Mouse (Mus musculus): Measurements from ENCODE around the gene 6330409D20Rik. TPM values are rescaled to one million over a fixed set of nuclear protein-coding genes. Genes with fewer than 3 reads are reported as not detected.
A peak's percentile ranks its signal among the peaks of the same experiment; 100 is the strongest.

6330409D20Rik gene
- polyA plus RNA-seq, 1 experiment from 2014 or later: 1.7 TPM

- Histone ChIP-seq H3K27me3 (ENCODE audit: insufficient read depth, poor library complexity, severe bottlenecking) (peaks cover 5% of the 10 kb centered on the region), H3K9me3 (no peaks in the 10 kb centered on the region), H3K4me3 (no peak overlapping the region), H3K4me1 (replicated peaks) (peaks cover 54% of the 10 kb centered on the region), H3K36me3 (no peaks in the 10 kb centered on the region), H3K27ac (peak overlapping the region; percentile 50; the same call in 1 of the 2 replicates)
- no peak for DNase-seq (ENCODE audit: low spot score)
- 65% methylated on average over 5 of the region's 5 CpGs for WGBS
Measured at GRCm38 (mm10) chr2:32769327-32770085, 28.7 kb upstream of the 6330409D20Rik start.

GRCm38 (mm10) chr2:32768661-32769285, 28.0 kb upstream of the 6330409D20Rik start:
- Histone ChIP-seq H3K27ac (peak overlapping the region; percentile 9; the same call in 1 of the 2 replicates), H3K4me3 (no peak overlapping the region), H3K4me1 (replicated peaks) (peaks cover 54% of the 10 kb centered on the region), H3K27me3 (ENCODE audit: insufficient read depth, poor library complexity, severe bottlenecking) (peaks cover 2% of the 10 kb centered on the region), H3K36me3 (no peaks in the 10 kb centered on the region), H3K9me3 (no peaks in the 10 kb centered on the region)
- DNase-seq (ENCODE audit: low spot score): no peak
- WGBS: 55% methylated on average over 19 of the region's 19 CpGs

GRCm38 (mm10) chr2:32767241-32767640, 26.4 kb upstream of the 6330409D20Rik start:
- H3K9me3 ChIP-seq: no peaks in the 10 kb centered on the region
- no peak overlapping the region; the same call in 1 of the 2 replicates for H3K4me3 ChIP-seq
- H3K27ac ChIP-seq: 0 out of 2 replicates have a peak overlapping the region, but pooled peaks have one; percentile 23
- peaks cover 13% of the 10 kb centered on the region for H3K36me3 ChIP-seq
- no peaks in the 10 kb centered on the region; the same call in 1 of the 2 replicates for H3K27me3 ChIP-seq (ENCODE audit: insufficient read depth, poor library complexity, severe bottlenecking)
- no peak for DNase-seq (ENCODE audit: low spot score)
- peaks cover 54% of the 10 kb centered on the region for H3K4me1 ChIP-seq (replicated peaks)
- 76% methylated on average over 12 of the region's 12 CpGs for WGBS

- Histone ChIP-seq H3K9me3 (no peaks in the 10 kb centered on the region), H3K27me3 (ENCODE audit: insufficient read depth, poor library complexity, severe bottlenecking) (no peaks in the 10 kb centered on the region; the same call in 1 of the 2 replicates), H3K4me3 (no peak overlapping the region), H3K36me3 (peaks cover 42% of the 10 kb centered on the region), H3K27ac (no peak overlapping the region), H3K4me1 (replicated peaks) (peaks cover 28% of the 10 kb centered on the region)
- 85% methylated on average over 3 of the region's 3 CpGs for WGBS
- DNase-seq (ENCODE audit: low spot score): no peak
Measured at GRCm38 (mm10) chr2:32763353-32763752, 22.5 kb upstream of the 6330409D20Rik start.

GRCm38 (mm10) chr2:32761859-32762258, 21.0 kb upstream of the 6330409D20Rik start:
- Histone ChIP-seq H3K36me3 (peaks cover 42% of the 10 kb centered on the region), H3K4me3 (no peak overlapping the region), H3K27ac (no peak overlapping the region), H3K9me3 (no peaks in the 10 kb centered on the region), H3K27me3 (ENCODE audit: insufficient read depth, poor library complexity, severe bottlenecking) (no peaks in the 10 kb centered on the region), H3K4me1 (replicated peaks) (peaks cover 22% of the 10 kb centered on the region)
- DNase-seq (ENCODE audit: low spot score): no peak
- 97% methylated on average over 4 of the region's 4 CpGs for WGBS

- H3K4me1 ChIP-seq (replicated peaks): peaks cover 20% of the 10 kb centered on the region
- 90% methylated on average over 14 of the region's 14 CpGs for WGBS
- no peaks in the 10 kb centered on the region for H3K9me3 ChIP-seq
- DNase-seq (ENCODE audit: low spot score): no peak
- no peaks in the 10 kb centered on the region for H3K27me3 ChIP-seq (ENCODE audit: insufficient read depth, poor library complexity, severe bottlenecking)
- peaks cover 42% of the 10 kb centered on the region for H3K36me3 ChIP-seq
- no peak overlapping the region for H3K4me3 ChIP-seq
- H3K27ac ChIP-seq: no peak overlapping the region
Measured at GRCm38 (mm10) chr2:32761361-32761760, 20.5 kb upstream of the 6330409D20Rik start.

- H3K27me3 ChIP-seq (ENCODE audit: insufficient read depth, poor library complexity, severe bottlenecking): peaks cover 10% of the 10 kb centered on the region; the same call in 1 of the 2 replicates
- H3K4me3 ChIP-seq: no peak overlapping the region
Measured at GRCm38 (mm10) chr2:32759001-32759400, 18.2 kb upstream of the 6330409D20Rik start.

DNA sequence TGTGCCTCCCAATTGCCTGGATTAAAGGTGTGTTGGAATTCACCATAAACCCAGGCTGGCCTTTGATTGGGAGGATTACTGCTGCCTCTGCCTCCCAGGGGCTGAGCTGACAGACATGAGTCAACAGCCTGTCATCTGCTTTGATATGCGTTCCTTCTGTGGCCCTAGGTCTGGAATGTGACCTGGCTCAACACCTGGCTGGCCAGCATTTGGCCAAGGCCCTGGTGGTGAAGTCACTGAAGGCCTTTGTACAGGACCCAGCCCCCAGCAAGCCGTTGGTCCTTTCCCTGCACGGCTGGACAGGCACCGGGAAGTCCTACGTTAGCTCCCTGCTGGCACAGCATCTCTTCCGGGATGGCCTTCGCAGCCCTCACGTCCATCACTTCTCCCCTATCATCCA, 17.7 kb upstream of the 6330409D20Rik start:
- Histone ChIP-seq H3K27ac (no peak overlapping the region), H3K36me3 (peaks cover 57% of the 10 kb centered on the region), H3K27me3 (ENCODE audit: insufficient read depth, poor library complexity, severe bottlenecking) (peaks cover 10% of the 10 kb centered on the region; the same call in 1 of the 2 replicates), H3K9me3 (no peaks in the 10 kb centered on the region), H3K4me1 (replicated peaks) (peaks cover 20% of the 10 kb centered on the region), H3K4me3 (no peak overlapping the region)
- DNase-seq (ENCODE audit: low spot score): no peak
- 72% methylated on average over 8 of the region's 8 CpGs for WGBS

More at GRCm38 (mm10) chr2:32759001-32759400, 18.2 kb upstream of the 6330409D20Rik start:
- H3K9me3 ChIP-seq: no peaks in the 10 kb centered on the region
- WGBS: 84% methylated on average over 2 of the region's 2 CpGs
- H3K36me3 ChIP-seq: peaks cover 54% of the 10 kb centered on the region
- no peak overlapping the region for H3K27ac ChIP-seq
- peaks cover 20% of the 10 kb centered on the region for H3K4me1 ChIP-seq (replicated peaks)
- no peak for DNase-seq (ENCODE audit: low spot score)

DNA sequence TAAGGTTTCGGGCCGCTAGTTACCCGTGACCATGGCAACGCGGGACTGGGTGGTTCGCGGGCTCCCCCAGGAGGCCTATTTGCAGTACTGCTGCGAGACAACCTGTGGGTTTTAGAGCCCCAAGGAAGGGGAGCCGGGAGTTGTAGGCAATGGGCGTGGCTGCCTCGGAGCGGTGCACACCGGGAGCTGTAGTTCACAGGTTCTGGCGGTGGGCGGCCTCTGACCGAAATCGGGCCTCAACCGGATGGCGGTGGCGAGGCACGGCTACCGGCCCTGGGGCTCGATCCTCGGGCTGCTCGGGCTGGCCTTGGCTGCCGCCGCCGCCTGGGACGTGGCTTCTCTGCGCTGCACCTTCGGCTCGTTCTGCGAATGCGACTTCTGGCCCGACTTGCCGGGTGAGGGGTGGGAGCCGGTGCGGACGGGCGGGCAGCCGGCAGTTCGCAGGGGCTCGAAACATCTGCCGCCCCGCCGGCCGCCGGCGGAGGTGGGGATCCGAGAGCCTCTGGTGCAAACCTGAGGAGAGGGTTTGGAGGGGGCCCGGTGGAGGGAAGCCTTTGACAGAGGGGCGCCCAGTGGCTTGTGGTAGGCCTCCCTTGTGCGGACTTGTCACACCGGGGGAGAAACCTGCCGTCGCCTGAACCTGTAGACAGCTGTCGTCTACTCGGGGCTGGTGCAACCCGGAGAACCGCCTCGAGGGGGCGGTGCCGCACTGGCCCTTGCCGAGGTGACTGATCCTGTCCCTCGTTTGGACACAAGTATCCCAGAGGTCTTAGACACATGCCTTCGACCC, 16.4 kb upstream of the 6330409D20Rik start, which contains the start of gene Tor2a:
Tor2a (plus strand) TSS at position 179 of the 790 bp plus-strand sequence.
- WGBS: under 1% methylated on average over 66 of the region's 66 CpGs
- Histone ChIP-seq H3K36me3 (peaks cover 55% of the 10 kb centered on the region), H3K4me3 (peak within 1 kb of the TSS; percentile 79), H3K27ac (peak within 1 kb of the TSS; percentile 94), H3K9me3 (no peaks in the 10 kb centered on the region), H3K27me3 (ENCODE audit: insufficient read depth, poor library complexity, severe bottlenecking) (peaks cover 21% of the 10 kb centered on the region; the same call in 1 of the 2 replicates), H3K4me1 (replicated peaks) (peaks cover 28% of the 10 kb centered on the region)
- DNase-seq (ENCODE audit: low spot score): peak; percentile 97

DNA sequence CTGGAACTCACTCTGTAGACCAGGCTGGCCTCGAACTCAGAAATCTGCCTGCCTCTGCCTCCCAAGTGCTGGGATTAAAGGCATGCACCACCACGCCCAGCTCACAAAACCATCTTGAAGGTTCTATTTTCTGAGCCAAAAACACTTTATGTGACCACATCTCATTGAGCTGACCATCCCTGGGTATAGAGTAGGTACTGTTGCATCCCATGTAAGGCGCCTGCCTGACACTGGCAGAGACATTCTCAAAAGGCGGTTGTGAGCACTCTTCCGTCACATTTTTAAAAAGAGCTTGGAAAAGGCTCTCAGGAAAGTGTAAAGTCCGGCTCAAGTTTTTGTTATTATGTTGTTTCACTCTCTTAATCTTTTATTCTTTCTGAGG, 15.8 kb upstream of the 6330409D20Rik start:
- DNase-seq (ENCODE audit: low spot score): no peak
- Histone ChIP-seq H3K4me1 (replicated peaks) (peaks cover 34% of the 10 kb centered on the region), H3K4me3 (peak overlapping the region; percentile 79), H3K27ac (no peak overlapping the region), H3K36me3 (peaks cover 49% of the 10 kb centered on the region), H3K27me3 (ENCODE audit: insufficient read depth, poor library complexity, severe bottlenecking) (peaks cover 21% of the 10 kb centered on the region; the same call in 1 of the 2 replicates), H3K9me3 (no peaks in the 10 kb centered on the region)
- 33% methylated on average over 6 of the region's 6 CpGs for WGBS

DNA sequence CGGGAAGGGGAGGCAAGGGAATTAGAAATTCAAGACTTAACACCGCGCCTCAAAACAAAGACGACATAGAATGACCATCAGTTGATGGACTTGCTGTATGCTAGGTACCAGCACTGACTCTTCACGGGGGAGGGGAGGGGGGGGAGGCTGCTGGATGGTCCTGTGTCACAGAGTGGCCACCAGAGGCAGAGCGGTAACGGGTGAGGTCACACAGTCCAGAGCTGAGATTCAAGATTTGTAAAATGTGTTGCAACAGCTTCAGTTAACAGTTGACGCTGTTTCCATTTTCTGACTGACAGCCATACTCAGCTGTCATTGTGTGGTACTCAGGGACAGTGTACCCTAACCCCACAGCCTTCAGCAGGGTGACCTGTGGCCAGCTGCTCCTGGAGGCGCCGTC, 11.4 kb upstream of the 6330409D20Rik start:
- H3K36me3 ChIP-seq: peaks cover 51% of the 10 kb centered on the region
- peak overlapping the region; percentile 83 for H3K27ac ChIP-seq
- DNase-seq (ENCODE audit: low spot score): no peak
- H3K27me3 ChIP-seq (ENCODE audit: insufficient read depth, poor library complexity, severe bottlenecking): peaks cover 21% of the 10 kb centered on the region; the same call in 1 of the 2 replicates
- H3K9me3 ChIP-seq: no peaks in the 10 kb centered on the region
- 66% methylated on average over 10 of the region's 10 CpGs for WGBS
- H3K4me3 ChIP-seq: peak overlapping the region; percentile 53
- H3K4me1 ChIP-seq (replicated peaks): peaks cover 40% of the 10 kb centered on the region

GRCm38 (mm10) chr2:32751665-32752033, 10.8 kb upstream of the 6330409D20Rik start:
- peaks cover 21% of the 10 kb centered on the region; the same call in 1 of the 2 replicates for H3K27me3 ChIP-seq (ENCODE audit: insufficient read depth, poor library complexity, severe bottlenecking)
- WGBS: 17% methylated on average over 10 of the region's 10 CpGs
- DNase-seq (ENCODE audit: low spot score): no peak
- peak overlapping the region; percentile 83 for H3K27ac ChIP-seq
- H3K4me1 ChIP-seq (replicated peaks): peaks cover 37% of the 10 kb centered on the region
- H3K9me3 ChIP-seq: no peaks in the 10 kb centered on the region
- H3K4me3 ChIP-seq: peak overlapping the region; percentile 53
- peaks cover 56% of the 10 kb centered on the region for H3K36me3 ChIP-seq
